Mouse (Mus musculus): ENCODE results near the gene Pbrm1. TPM values are rescaled to one million over a fixed set of nuclear protein-coding genes. Genes with fewer than 3 reads are reported as not detected.

The Pbrm1 gene
- polyA plus RNA-seq, 1 experiment = 14.3 TPM

- Histone ChIP-seq H3K79me2 (ENCODE audit: control insufficient read depth, insufficient read depth) (peaks cover 6% of the 10 kb centered on the region), H3ac (ENCODE audit: control insufficient read depth, insufficient read length, low read depth) (no peak overlapping the region), H3K4me3 (ENCODE audit: insufficient read depth, poor library complexity, severe bottlenecking) (no peak overlapping the region), H3K27me3 (ENCODE audit: control insufficient read depth, insufficient read depth, insufficient read length) (no peaks in the 10 kb centered on the region), H3K79me3 (ENCODE audit: low read depth) (peaks cover 6% of the 10 kb centered on the region), H3K36me3 (ENCODE audit: control insufficient read depth, insufficient read depth) (peaks cover 66% of the 10 kb centered on the region)
- TF ChIP-seq USF1 (IDR thresholded peaks at IDR 0.05; ENCODE audit: low read depth) (no peak), CEBPB (IDR thresholded peaks at IDR 0.05; ENCODE audit: low read depth) (no peak), MYOD1 (IDR thresholded peaks at IDR 0.05; ENCODE audit: control insufficient read depth, insufficient read length, low read depth) (peak; percentile 41), CTCF (IDR thresholded peaks at IDR 0.05; ENCODE audit: control insufficient read depth, insufficient read depth, insufficient read length) (no peak), MAX (IDR thresholded peaks at IDR 0.05) (no peak), FOSL1 (IDR thresholded peaks at IDR 0.05; ENCODE audit: insufficient read depth, low read length, poor library complexity, severe bottlenecking) (no peak), MYOG (IDR thresholded peaks at IDR 0.05; ENCODE audit: control insufficient read depth, extremely low read depth, insufficient read length) (no peak)
These were observed 60.5 kb downstream of the Pbrm1 start for GRCm38 (mm10) chr14:31079313-31080028.

- H3ac ChIP-seq (ENCODE audit: control insufficient read depth, insufficient read length, low read depth) = no peak overlapping the region
- H3K79me2 ChIP-seq (ENCODE audit: control insufficient read depth, insufficient read depth) = peaks cover 6% of the 10 kb centered on the region
- no peak overlapping the region for H3K4me3 ChIP-seq (ENCODE audit: insufficient read depth, poor library complexity, severe bottlenecking)
- peaks cover 66% of the 10 kb centered on the region for H3K36me3 ChIP-seq (ENCODE audit: control insufficient read depth, insufficient read depth)
- H3K79me3 ChIP-seq (ENCODE audit: low read depth) = peaks cover 6% of the 10 kb centered on the region
- TF ChIP-seq MAX (IDR thresholded peaks at IDR 0.05) (no peak), MYOG (IDR thresholded peaks at IDR 0.05; ENCODE audit: control insufficient read depth, extremely low read depth, insufficient read length) (no peak), CTCF (IDR thresholded peaks at IDR 0.05; ENCODE audit: control insufficient read depth, insufficient read depth, insufficient read length) (no peak), CEBPB (IDR thresholded peaks at IDR 0.05; ENCODE audit: low read depth) (no peak), FOSL1 (IDR thresholded peaks at IDR 0.05; ENCODE audit: insufficient read depth, low read length, poor library complexity, severe bottlenecking) (no peak), MYOD1 (IDR thresholded peaks at IDR 0.05; ENCODE audit: control insufficient read depth, insufficient read length, low read depth) (no peak), USF1 (IDR thresholded peaks at IDR 0.05; ENCODE audit: low read depth) (no peak)
- H3K27me3 ChIP-seq (ENCODE audit: control insufficient read depth, insufficient read depth, insufficient read length) = no peaks in the 10 kb centered on the region
These were observed 62.2 kb downstream of the Pbrm1 start for GRCm38 (mm10) chr14:31081147-31081546.

DNA sequence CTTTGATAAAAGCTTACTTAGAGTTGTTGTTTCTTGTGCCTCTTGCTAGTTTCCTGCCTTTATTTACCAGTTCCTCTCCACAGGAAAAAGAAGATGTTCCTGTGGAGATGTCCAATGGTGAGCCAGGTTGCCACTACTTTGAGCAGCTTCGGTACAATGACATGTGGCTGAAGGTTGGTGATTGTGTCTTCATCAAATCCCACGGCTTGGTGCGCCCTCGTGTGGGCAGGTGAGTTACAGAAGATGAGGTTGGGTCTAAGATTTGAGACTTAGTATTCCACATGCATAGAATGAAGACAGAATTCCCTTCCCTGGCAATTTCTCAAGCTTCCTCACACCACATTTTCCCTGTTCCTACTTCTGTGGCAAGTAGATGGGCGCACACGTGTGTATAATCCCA is 68.5 kb downstream of the Pbrm1 start:
- no peaks in the 10 kb centered on the region for H3K27me3 ChIP-seq (ENCODE audit: control insufficient read depth, insufficient read depth, insufficient read length)
- H3K79me3 ChIP-seq (ENCODE audit: low read depth) = no peaks in the 10 kb centered on the region
- no peak for TF ChIP-seq MAX (IDR thresholded peaks at IDR 0.05)
- no peak for TF ChIP-seq CTCF (IDR thresholded peaks at IDR 0.05; ENCODE audit: control insufficient read depth, insufficient read depth, insufficient read length)
- TF ChIP-seq FOSL1 (IDR thresholded peaks at IDR 0.05; ENCODE audit: insufficient read depth, low read length, poor library complexity, severe bottlenecking) = no peak
- TF ChIP-seq CEBPB (IDR thresholded peaks at IDR 0.05; ENCODE audit: low read depth) = no peak
- TF ChIP-seq MYOD1 (IDR thresholded peaks at IDR 0.05; ENCODE audit: control insufficient read depth, insufficient read length, low read depth) = no peak
- TF ChIP-seq MYOG (IDR thresholded peaks at IDR 0.05; ENCODE audit: control insufficient read depth, extremely low read depth, insufficient read length) = no peak
- TF ChIP-seq USF1 (IDR thresholded peaks at IDR 0.05; ENCODE audit: low read depth) = no peak
- H3K4me3 ChIP-seq (ENCODE audit: insufficient read depth, poor library complexity, severe bottlenecking) = no peak overlapping the region
- no peaks in the 10 kb centered on the region for H3K79me2 ChIP-seq (ENCODE audit: control insufficient read depth, insufficient read depth)
- H3K36me3 ChIP-seq (ENCODE audit: control insufficient read depth, insufficient read depth) = peaks cover 91% of the 10 kb centered on the region
- H3ac ChIP-seq (ENCODE audit: control insufficient read depth, insufficient read length, low read depth) = no peak overlapping the region

DNA sequence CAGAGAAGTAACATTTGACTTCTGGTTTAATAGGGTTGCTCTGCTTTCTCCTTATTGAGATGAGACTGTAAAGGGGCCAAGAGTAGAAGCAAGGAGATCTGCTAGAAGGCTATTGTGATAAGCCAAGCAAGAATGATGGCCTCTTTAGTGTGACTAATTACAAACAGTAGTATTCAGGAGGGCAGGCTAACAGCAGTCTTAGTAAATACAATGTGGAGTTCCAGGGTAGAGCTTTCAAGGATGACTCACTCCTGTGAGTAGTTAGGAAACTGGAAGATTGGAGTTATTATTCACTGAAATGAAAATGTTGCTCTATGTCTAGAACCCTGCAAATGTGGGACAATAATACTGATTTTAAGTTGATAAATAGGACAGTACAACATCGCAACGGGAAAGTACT is 69.6 kb downstream of the Pbrm1 start:
- H3K27me3 ChIP-seq (ENCODE audit: control insufficient read depth, insufficient read depth, insufficient read length) = no peaks in the 10 kb centered on the region
- H3K79me3 ChIP-seq (ENCODE audit: low read depth) = no peaks in the 10 kb centered on the region
- peaks cover 90% of the 10 kb centered on the region for H3K36me3 ChIP-seq (ENCODE audit: control insufficient read depth, insufficient read depth)
- TF ChIP-seq MYOG (IDR thresholded peaks at IDR 0.05; ENCODE audit: control insufficient read depth, extremely low read depth, insufficient read length) (no peak), CEBPB (IDR thresholded peaks at IDR 0.05; ENCODE audit: low read depth) (no peak), FOSL1 (IDR thresholded peaks at IDR 0.05; ENCODE audit: insufficient read depth, low read length, poor library complexity, severe bottlenecking) (no peak), MYOD1 (IDR thresholded peaks at IDR 0.05; ENCODE audit: control insufficient read depth, insufficient read length, low read depth) (no peak), CTCF (IDR thresholded peaks at IDR 0.05; ENCODE audit: control insufficient read depth, insufficient read depth, insufficient read length) (no peak), MAX (IDR thresholded peaks at IDR 0.05) (no peak), USF1 (IDR thresholded peaks at IDR 0.05; ENCODE audit: low read depth) (no peak)
- no peak overlapping the region for H3ac ChIP-seq (ENCODE audit: control insufficient read depth, insufficient read length, low read depth)
- no peaks in the 10 kb centered on the region for H3K79me2 ChIP-seq (ENCODE audit: control insufficient read depth, insufficient read depth)
- no peak overlapping the region for H3K4me3 ChIP-seq (ENCODE audit: insufficient read depth, poor library complexity, severe bottlenecking)

DNA sequence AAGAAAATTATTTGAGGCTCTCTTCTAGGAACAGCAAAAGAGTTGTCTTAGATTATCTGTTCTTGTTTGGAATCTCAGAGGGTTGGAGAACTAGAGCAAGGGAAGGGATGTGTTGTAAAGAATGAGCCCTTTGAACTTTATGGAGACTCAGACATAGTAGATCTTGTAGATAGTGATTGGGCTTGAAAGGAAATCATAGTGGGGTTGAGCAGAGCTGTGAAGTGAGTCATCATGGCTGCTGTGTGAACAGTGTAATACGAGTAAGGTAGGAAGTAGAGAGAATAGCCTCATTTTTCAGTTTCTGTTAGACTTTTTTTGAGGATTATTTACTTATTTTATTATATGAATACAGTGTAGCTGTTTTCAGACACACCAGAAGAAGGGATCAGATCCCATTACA is 71.0 kb downstream of the Pbrm1 start:
- Histone ChIP-seq H3ac (ENCODE audit: control insufficient read depth, insufficient read length, low read depth) (no peak overlapping the region), H3K4me3 (ENCODE audit: insufficient read depth, poor library complexity, severe bottlenecking) (no peak overlapping the region), H3K79me2 (ENCODE audit: control insufficient read depth, insufficient read depth) (peaks cover 3% of the 10 kb centered on the region), H3K79me3 (ENCODE audit: low read depth) (no peaks in the 10 kb centered on the region), H3K27me3 (ENCODE audit: control insufficient read depth, insufficient read depth, insufficient read length) (no peaks in the 10 kb centered on the region), H3K36me3 (ENCODE audit: control insufficient read depth, insufficient read depth) (peaks cover 76% of the 10 kb centered on the region)
- TF ChIP-seq MYOG (IDR thresholded peaks at IDR 0.05; ENCODE audit: control insufficient read depth, extremely low read depth, insufficient read length) (no peak), MYOD1 (IDR thresholded peaks at IDR 0.05; ENCODE audit: control insufficient read depth, insufficient read length, low read depth) (no peak), USF1 (IDR thresholded peaks at IDR 0.05; ENCODE audit: low read depth) (no peak), CTCF (IDR thresholded peaks at IDR 0.05; ENCODE audit: control insufficient read depth, insufficient read depth, insufficient read length) (no peak), FOSL1 (IDR thresholded peaks at IDR 0.05; ENCODE audit: insufficient read depth, low read length, poor library complexity, severe bottlenecking) (no peak), CEBPB (IDR thresholded peaks at IDR 0.05; ENCODE audit: low read depth) (no peak)
